Mouse (Mus musculus) MEL (cell line): ENCODE results near the gene Tmem91. TPM values are rescaled to one million over a fixed set of nuclear protein-coding genes. Genes with fewer than 3 reads are reported as not detected.
A peak's percentile ranks its signal among the peaks of the same experiment; 100 is the strongest.
"Not testable (repeated sequence)": the region's sequence is repeated elsewhere in the genome, so short reads cannot be mapped to it uniquely, and the experiment has no call there.

Experiments used
- DNase-seq: peaks from one replicate; pipeline ENCODE4 v3.0.0; 2011; ENCODE audit warnings: low read depth, low spot score
- H3K27ac ChIP-seq: 2 replicates; pipeline ENCODE4 v1.5.1; 2012; ENCODE audit warnings: low read depth, mild to moderate bottlenecking, control low read depth, low read length, moderate library complexity; ENCODE audit not compliant: control insufficient read depth
- H3K27me3 ChIP-seq, 2 experiments: fragments of 150-350 bp in 1 of 2; sonication (generic) in 1 of 2; 2 replicates each; pipeline ENCODE4 v1.6.1; 2012; ENCODE audit warnings: low read length in 2 of 2, mild to moderate bottlenecking in 2 of 2, improper control_type of control experiment in 1 of 2, moderate library complexity in 1 of 2; ENCODE audit not compliant: insufficient read depth in 2 of 2, control insufficient read depth in 1 of 2
- H3K36me3 ChIP-seq, 2 experiments: 2 replicates each; pipeline ENCODE4 v1.6.1; 2012 to 2014; ENCODE audit warnings: low read length in 2 of 2, improper control_type of control experiment in 1 of 2, inconsistent platforms in 1 of 2, mild to moderate bottlenecking in 1 of 2; ENCODE audit not compliant: insufficient read depth in 2 of 2, control insufficient read depth in 1 of 2
- H3K4me1 ChIP-seq, 2 experiments: fragments of 150-350 bp in 1 of 2; sonication (generic) in 1 of 2; 2 replicates each; pipeline ENCODE4 v1.6.1; 2012; ENCODE audit warnings: low read length in 2 of 2, improper control_type of control experiment in 1 of 2, mild to moderate bottlenecking in 1 of 2; ENCODE audit not compliant: insufficient read depth in 2 of 2, control insufficient read depth in 1 of 2
- H3K4me3 ChIP-seq, 2 experiments: fragments of 150-350 bp in 1 of 2; sonication (generic) in 1 of 2; 2 replicates each; pipeline ENCODE4 v1.5.1; 2012; ENCODE audit warnings: low read depth in 2 of 2, low read length in 2 of 2, mild to moderate bottlenecking in 2 of 2, moderate library complexity in 2 of 2, control low read depth in 1 of 2, improper control_type of control experiment in 1 of 2; ENCODE audit not compliant: control insufficient read depth in 1 of 2, insufficient read depth in 1 of 2
- H3K79me2 ChIP-seq: 2 replicates; pipeline ENCODE4 v1.6.1; 2012; ENCODE audit warnings: mild to moderate bottlenecking, low read length, moderate library complexity; ENCODE audit not compliant: control insufficient read depth, poor library complexity, insufficient read depth
- H3K9ac ChIP-seq: 2 replicates; pipeline ENCODE4 v1.6.1; 2012; ENCODE audit warnings: low read depth, mild to moderate bottlenecking, control low read depth, low read length, moderate library complexity; ENCODE audit not compliant: control insufficient read depth, poor library complexity, severe bottlenecking
- H3K9me3 ChIP-seq: fragments of 150-350 bp; sonication (generic); replicated peaks from 2 replicates; pipeline ENCODE4 v1.6.1; 2012; ENCODE audit warnings: mild to moderate bottlenecking, low read length, improper control_type of control experiment, moderate library complexity; ENCODE audit not compliant: insufficient read depth
- BHLHE40 ChIP-seq: IDR thresholded peaks from 2 replicates; pipeline ENCODE4 v1.6.1; 2012; ENCODE audit warnings: low read depth, mild to moderate bottlenecking, inconsistent platforms, low read length, improper control_type of control experiment, borderline replicate concordance
- CHD2 ChIP-seq: IDR thresholded peaks from 2 replicates; pipeline ENCODE4 v1.6.1; 2011; ENCODE audit warnings: low read length, improper control_type of control experiment
- ELF1 ChIP-seq: IDR thresholded peaks from 2 replicates; pipeline ENCODE4 v1.6.1; 2014; ENCODE audit warnings: low read depth, mild to moderate bottlenecking, inconsistent platforms, low read length, improper control_type of control experiment, moderate library complexity
- ETS1 ChIP-seq: IDR thresholded peaks from 2 replicates; pipeline ENCODE4 v1.6.1; 2012; ENCODE audit warnings: low read depth, mild to moderate bottlenecking, inconsistent platforms, low read length, improper control_type of control experiment, moderate library complexity
- GABPA ChIP-seq: IDR thresholded peaks from 2 replicates; pipeline ENCODE4 v1.6.1; 2012; ENCODE audit warnings: low read depth, mild to moderate bottlenecking, inconsistent platforms, low read length, improper control_type of control experiment, moderate library complexity
- GATA1 ChIP-seq: IDR thresholded peaks from 2 replicates; pipeline ENCODE4 v1.6.1; 2011; ENCODE audit warnings: low read depth, low read length, improper control_type of control experiment
- MAFK ChIP-seq: IDR thresholded peaks from 2 replicates; pipeline ENCODE4 v1.6.1; 2011; ENCODE audit warnings: low read depth, mild to moderate bottlenecking, low read length, improper control_type of control experiment, borderline replicate concordance
- MAZ ChIP-seq: IDR thresholded peaks from 2 replicates; pipeline ENCODE4 v1.6.1; 2012; ENCODE audit warnings: low read depth, mild to moderate bottlenecking, inconsistent platforms, low read length, improper control_type of control experiment
- MEF2A ChIP-seq: IDR thresholded peaks from 2 replicates; pipeline ENCODE4 v1.6.1; 2014; ENCODE audit warnings: low read depth, mild to moderate bottlenecking, inconsistent platforms, low read length, improper control_type of control experiment; ENCODE audit not compliant: poor library complexity, insufficient replicate concordance, severe bottlenecking; ENCODE audit errors: extremely low read depth
- MYB ChIP-seq: IDR thresholded peaks from 2 replicates; pipeline ENCODE4 v1.6.1; 2011; ENCODE audit warnings: mild to moderate bottlenecking, low read depth, low read length, improper control_type of control experiment
- MYC ChIP-seq: IDR thresholded peaks from 2 replicates; pipeline ENCODE4 v1.6.1; 2011; ENCODE audit warnings: low read depth, mild to moderate bottlenecking, low read length, improper control_type of control experiment, moderate library complexity
- NELFE ChIP-seq: IDR thresholded peaks from 2 replicates; pipeline ENCODE4 v1.6.1; 2011; ENCODE audit warnings: low read depth, low read length, improper control_type of control experiment
- POLR2A ChIP-seq, 2 experiments: IDR thresholded peaks; 2 replicates each; pipeline ENCODE4 v1.6.1; 2011 to 2012; ENCODE audit warnings: low read length in 2 of 2, mild to moderate bottlenecking in 2 of 2, control low read depth in 1 of 2, improper control_type of control experiment in 1 of 2, low read depth in 1 of 2, moderate library complexity in 1 of 2; ENCODE audit not compliant: control insufficient read depth in 1 of 2, insufficient read depth in 1 of 2, poor library complexity in 1 of 2
- RAD21 ChIP-seq: IDR thresholded peaks from 2 replicates; pipeline ENCODE4 v1.6.1; 2011; ENCODE audit warnings: mild to moderate bottlenecking, low read depth, low read length, improper control_type of control experiment
- RCOR1 ChIP-seq: IDR thresholded peaks from 2 replicates; pipeline ENCODE4 v1.6.1; 2012; ENCODE audit warnings: low read depth, mild to moderate bottlenecking, inconsistent platforms, low read length, improper control_type of control experiment
- SMC3 ChIP-seq: IDR thresholded peaks from 2 replicates; pipeline ENCODE4 v1.6.1; 2011; ENCODE audit warnings: low read depth, low read length, improper control_type of control experiment
- TBP ChIP-seq: IDR thresholded peaks from 2 replicates; pipeline ENCODE4 v1.8.0; 2011; ENCODE audit warnings: low read depth, low read length, improper control_type of control experiment
- TCF12 ChIP-seq: IDR thresholded peaks from 2 replicates; pipeline ENCODE4 v1.6.1; 2014; ENCODE audit warnings: low read depth, mild to moderate bottlenecking, inconsistent platforms, low read length, improper control_type of control experiment, moderate library complexity
- USF1 ChIP-seq: IDR thresholded peaks from 2 replicates; pipeline ENCODE4 v1.6.1; 2014; ENCODE audit warnings: low read depth, mild to moderate bottlenecking, inconsistent platforms, low read length, improper control_type of control experiment, moderate library complexity
- ZKSCAN1 ChIP-seq: IDR thresholded peaks from 2 replicates; pipeline ENCODE4 v1.6.1; 2012; ENCODE audit warnings: low read depth, mild to moderate bottlenecking, inconsistent platforms, low read length, improper control_type of control experiment, moderate library complexity
- ZNF384 ChIP-seq: IDR thresholded peaks from 2 replicates; pipeline ENCODE4 v1.6.1; 2012; ENCODE audit warnings: low read depth, mild to moderate bottlenecking, inconsistent platforms, low read length, improper control_type of control experiment
- polyA plus RNA-seq, 2 experiments: library from polyadenylated mRNA; stranded (reverse) in 1 of 2; unstranded in 1 of 2; fragments of >175 nt in 1 of 2; fragments of >200 nt in 1 of 2; gene quantifications; 2 replicates each; pipeline versions ENCODE4 v1.2.1 to v1.2.4; 2012; ENCODE audit warnings: low replicate concordance in 2 of 2, low read depth in 1 of 2; ENCODE audit not compliant: insufficient read length in 2 of 2, insufficient read depth in 1 of 2, missing spikeins in 1 of 2
- total RNA-seq: library from RNA; depleted of rRNA; stranded (reverse); fragments of 300-350 nt; gene quantifications from 2 replicates; pipeline ENCODE4 v1.2.3, GENCODE M21; 2012; rRNA removed

Gene Tmem91
- total RNA-seq (0.59 and 0.89 TPM in 2 replicates), polyA plus RNA-seq (1 to 10 TPM in 1 of 2 experiments, not detected in 1; 3.3 TPM)

DNA sequence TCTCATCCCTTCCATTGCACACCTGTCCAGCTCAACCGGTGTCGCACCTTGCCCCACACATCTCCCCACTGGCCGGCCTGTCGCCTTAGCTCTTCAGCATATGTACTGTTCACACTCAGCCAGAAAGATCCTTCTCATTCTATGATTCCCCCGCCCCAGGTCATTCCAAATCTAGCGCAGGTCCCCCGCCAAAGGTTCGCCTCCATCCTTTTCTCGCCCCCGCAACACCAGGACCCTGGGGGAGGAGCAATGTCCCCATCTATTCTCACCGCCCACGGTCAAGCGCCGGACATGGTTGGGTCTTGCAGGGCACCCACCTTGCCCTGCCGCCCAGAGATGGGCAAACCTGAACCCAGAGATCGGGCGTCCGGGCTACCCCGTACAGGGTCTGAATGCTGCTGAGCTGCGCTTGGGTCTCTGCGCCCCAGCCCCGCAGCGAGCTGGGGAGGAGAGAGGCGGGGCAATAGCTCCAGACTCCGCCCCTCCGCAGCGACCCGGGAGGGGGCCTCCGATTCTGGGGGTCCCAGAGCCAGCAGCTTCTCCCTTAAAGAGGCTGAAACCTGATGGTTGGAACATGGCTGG, at the start of gene Tmem91:
TSS of gene Tmem91 (minus strand) at position 448 of the 582 bp plus-strand sequence.
- Histone ChIP-seq H3K4me1 (peaks cover 4 to 24% of the 10 kb centered on the region in 2 experiments; a peak in 2 of 4 replicates), H3K36me3 (peaks cover 0 to 19% of the 10 kb centered on the region in 2 experiments; a peak in 2 of 4 replicates), H3K27ac (no peak within 1 kb of the TSS), H3K9me3 (no peaks in the 10 kb centered on the region), H3K79me2 (no peaks in the 10 kb centered on the region), H3K4me3 (no peak within 1 kb of the TSS), H3K9ac (no peak within 1 kb of the TSS), H3K27me3 (no peaks in the 10 kb centered on the region)
- TF ChIP-seq MYB (no peak), POLR2A (IDR thresholded peaks at IDR 0.05; ENCODE audit: control insufficient read depth in 1 of 2, insufficient read depth in 1 of 2, low read depth in 1 of 2, low read length in 2 of 2, poor library complexity in 1 of 2) (peak in 1 of 2 experiments; percentile 31; a peak in 1 of 4 replicates)
- DNase-seq, result no peak

DNA sequence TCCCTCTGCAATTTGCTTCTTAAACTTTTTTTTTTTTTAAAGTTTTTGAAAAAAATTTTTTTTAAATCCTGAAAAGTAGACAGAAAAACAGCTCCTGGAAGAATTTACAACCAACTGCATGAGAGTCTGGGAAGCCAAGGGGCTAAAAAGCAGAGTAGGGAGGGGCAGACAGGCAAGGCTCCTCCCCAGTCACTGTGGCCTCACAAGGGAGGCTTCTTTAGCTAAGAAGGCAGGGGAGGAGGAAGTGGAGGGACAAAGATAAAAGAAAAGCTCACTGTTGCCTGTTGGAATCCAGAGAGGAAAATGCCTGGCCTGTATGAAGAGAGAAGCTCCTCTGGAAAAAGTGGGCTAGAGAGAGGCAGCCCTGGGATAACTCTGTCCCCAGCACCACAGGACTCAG, 46.8 kb upstream of the Tmem91 start:
- Histone ChIP-seq H3K4me1 (peaks cover 3 to 19% of the 10 kb centered on the region in 2 experiments; a peak in 3 of 4 replicates), H3K36me3 (peaks cover 20 to 26% of the 10 kb centered on the region in 2 experiments)
- 0 out of 2 replicates have a peak, but pooled peaks have one; percentile 22 for TF ChIP-seq GATA1

DNA sequence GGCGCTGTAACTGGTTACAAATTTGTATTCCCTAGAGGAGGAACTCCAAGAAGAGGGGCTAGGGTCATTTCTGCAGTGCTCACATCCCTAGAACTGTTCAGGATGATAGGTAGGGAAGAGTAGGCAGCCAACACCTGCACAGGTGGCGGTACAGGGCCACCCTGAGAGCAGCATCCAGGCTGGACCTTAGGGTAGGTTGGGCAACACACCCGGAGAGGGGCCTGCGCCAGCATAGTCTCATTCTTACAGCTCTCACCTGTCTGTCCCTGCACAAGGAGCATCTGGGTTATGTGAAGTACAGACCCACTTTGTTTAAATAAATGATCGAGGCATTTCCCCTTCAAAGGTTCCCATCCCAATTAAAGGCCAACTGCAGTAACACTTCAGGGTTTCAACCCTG, 45.8 kb upstream of the Tmem91 start:
- Histone ChIP-seq H3K9me3 (no peaks in the 10 kb centered on the region), H3K27ac (no peak overlapping the region)
- TF ChIP-seq ELF1 (no peak), MYC (no peak), CHD2 (no peak), ZNF384 (no peak), MAFK (no peak), ZKSCAN1 (no peak), NELFE (no peak), GABPA (no peak), TBP (no peak), TCF12 (no peak), MAZ (no peak), SMC3 (no peak), MYB (no peak), GATA1 (no peak), ETS1 (no peak), BHLHE40 (no peak), RAD21 (no peak), USF1 (no peak), RCOR1 (no peak), MEF2A (no peak)
- TF ChIP-seq, all 39 proteins: peak for 0
- H3K36me3 ChIP-seq, result peaks cover 15 to 26% of the 10 kb centered on the region in 2 experiments
- peaks cover 3% of the 10 kb centered on the region; the same call in 1 of the 2 replicates for H3K79me2 ChIP-seq
- H3K4me1 ChIP-seq, result peaks cover 3 to 19% of the 10 kb centered on the region in 2 experiments; a peak in 3 of 4 replicates
- no peaks in the 10 kb centered on the region for H3K27me3 ChIP-seq
- no peak overlapping the region for H3K9ac ChIP-seq
- no peak overlapping the region for H3K4me3 ChIP-seq
- no peak for DNase-seq

More for the DNA sequence above, 46.8 kb upstream of the Tmem91 start:
- H3K79me2 ChIP-seq, H3K27me3 ChIP-seq, H3K9ac ChIP-seq, H3K4me3 ChIP-seq, H3K9me3 ChIP-seq: not testable (repeated sequence)
- peak; percentile 75 for DNase-seq
- peak overlapping the region; percentile 40 for H3K27ac ChIP-seq
